Mouse (Mus musculus) ES-E14 (cell line): ENCODE results near the gene Pgk1. TPM values are rescaled to one million over a fixed set of nuclear protein-coding genes. Genes with fewer than 3 reads are reported as not detected.

Experiments
- DNase-seq: peaks from one replicate; pipeline ENCODE4 v3.0.0-alpha.2; 2013; ENCODE audit warnings: low read depth, low spot score
- H3K27ac ChIP-seq: 2 replicates; pipeline ENCODE4 v1.5.1; 2012; ENCODE audit warnings: low read depth, mild to moderate bottlenecking, low read length, moderate library complexity, mixed read lengths; ENCODE audit not compliant: poor library complexity, insufficient read depth, severe bottlenecking
- H3K36me3 ChIP-seq: 2 replicates; pipeline ENCODE4 v1.6.1; 2012; ENCODE audit warnings: mild to moderate bottlenecking, low read length, moderate library complexity, mixed read lengths; ENCODE audit not compliant: control insufficient read depth, poor library complexity, insufficient read depth, severe bottlenecking
- H3K4me1 ChIP-seq, 2 experiments: fragments of 150-350 bp in 1 of 2; sonication (generic) in 1 of 2; 2 replicates each; pipeline ENCODE4 v1.6.1; 2012; ENCODE audit warnings: low read length in 2 of 2, mild to moderate bottlenecking in 1 of 2, mixed read lengths in 1 of 2; ENCODE audit not compliant: control insufficient read depth in 2 of 2, insufficient read depth in 2 of 2, poor library complexity in 1 of 2
- H3K4me3 ChIP-seq, 2 experiments: fragments of 150-350 bp in 1 of 2; sonication (generic) in 1 of 2; 2 replicates each; pipeline ENCODE4 v1.5.1; 2012; ENCODE audit warnings: low read length in 2 of 2, low read depth in 1 of 2, mild to moderate bottlenecking in 1 of 2, mixed read lengths in 1 of 2; ENCODE audit not compliant: insufficient read depth in 1 of 2, poor library complexity in 1 of 2, severe bottlenecking in 1 of 2
- H3K9ac ChIP-seq: 2 replicates; pipeline ENCODE4 v1.6.1; 2012; ENCODE audit warnings: low read depth, mild to moderate bottlenecking, low read length, mixed read lengths; ENCODE audit not compliant: poor library complexity, insufficient read depth, severe bottlenecking
- H3K9me3 ChIP-seq: fragments of 150-350 bp; sonication (generic); 2 replicates; pipeline ENCODE4 v1.6.1; 2012; ENCODE audit warnings: low read depth, mild to moderate bottlenecking, low read length; ENCODE audit not compliant: control insufficient read depth, insufficient read depth
- CHD2 ChIP-seq: IDR thresholded peaks from 2 replicates; pipeline ENCODE4 v1.6.1; 2014; ENCODE audit warnings: mild to moderate bottlenecking, low read depth, low read length, inconsistent platforms
- HCFC1 ChIP-seq: IDR thresholded peaks from 2 replicates; pipeline ENCODE4 v1.6.1; 2012; ENCODE audit warnings: low read length, inconsistent platforms, borderline replicate concordance; ENCODE audit not compliant: insufficient read depth
- MAFK ChIP-seq: IDR thresholded peaks from 2 replicates; pipeline ENCODE4 v1.6.1; 2014; ENCODE audit warnings: mild to moderate bottlenecking, low read depth, low read length, inconsistent platforms; ENCODE audit not compliant: insufficient read depth
- ZC3H11A ChIP-seq: IDR thresholded peaks from 2 replicates; pipeline ENCODE4 v1.6.1; 2012; ENCODE audit warnings: low read depth, mild to moderate bottlenecking, inconsistent platforms, low read length, borderline replicate concordance
- ZNF384 ChIP-seq: IDR thresholded peaks from 2 replicates; pipeline ENCODE4 v1.6.1; 2012; ENCODE audit warnings: low read depth, low read length, inconsistent platforms
- in situ Hi-C, 2 experiments: fragments of 600-800 bp; cut with MboI; formaldehyde crosslinking; loops; one replicate each; pipeline ENCODE4 v1.15.1; 2025; ENCODE audit warnings: low sequenced_read_pairs in 2 of 2, inconsistent platforms in 1 of 2; ENCODE audit not compliant: unreplicated experiment in 2 of 2
- total RNA-seq: library from RNA; depleted of rRNA; stranded (reverse); fragments of 300-350 nt; gene quantifications from 2 replicates; pipeline ENCODE4 v1.2.3, GENCODE M21; 2012

The Pgk1 gene
- total RNA-seq, 1 experiment: 542 TPM

DNA sequence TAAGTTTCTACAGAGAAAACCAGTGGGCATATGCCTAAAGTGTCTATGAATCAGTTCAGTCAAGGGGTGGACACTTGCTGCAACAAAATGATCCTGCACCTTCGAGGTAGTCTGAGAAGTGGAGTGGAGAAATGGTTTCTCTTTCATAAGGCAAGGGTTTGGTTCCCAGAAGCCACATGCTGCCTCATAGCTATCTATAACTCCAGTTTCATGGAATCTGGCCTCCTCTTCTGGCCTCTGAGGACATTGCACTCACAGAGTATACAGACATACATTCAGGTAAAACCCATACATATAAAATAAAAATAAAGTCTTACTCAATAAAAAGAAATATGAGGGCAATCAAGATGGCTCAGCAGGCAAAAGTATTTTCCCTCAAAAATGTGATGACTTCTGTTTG is 21.8 kb upstream of the Pgk1 start:
- H3K27ac ChIP-seq: no peak overlapping the region

GRCm38 (mm10) chrX:106171106-106171852 is 15.6 kb upstream of the Pgk1 start:
- Histone ChIP-seq H3K4me3 (peak overlapping the region; percentile 49 to 59; a peak in 3 of 4 replicates), H3K27ac (no peak overlapping the region), H3K36me3 (no peaks in the 10 kb centered on the region), H3K9me3 (no peaks in the 10 kb centered on the region), H3K4me1 (no peaks in the 10 kb centered on the region), H3K9ac (no peak overlapping the region; the same call in 1 of the 2 replicates)
- peak; percentile 62 for DNase-seq
- in situ Hi-C loops: loop anchor here (10.0 to 25.0 kb wide), 2 partner anchors 134 to 246 kb away; partner anchors contain the start of genes Atp7a (in 1 of the 2) and Atrx (in 1 of the 2)
- peak; percentile 46; the same call in 1 of the 2 replicates for TF ChIP-seq ZC3H11A
- no peak for TF ChIP-seq ZNF384
- TF ChIP-seq HCFC1: no peak

More for the DNA sequence above, 21.8 kb upstream of the Pgk1 start:
- Histone ChIP-seq H3K36me3 (no peaks in the 10 kb centered on the region), H3K4me3 (no peak overlapping the region), H3K9me3 (no peaks in the 10 kb centered on the region), H3K4me1 (no peaks in the 10 kb centered on the region), H3K9ac (no peak overlapping the region)
- TF ChIP-seq CHD2: no peak
- TF ChIP-seq HCFC1: no peak
- TF ChIP-seq ZNF384: no peak
- no peak for TF ChIP-seq ZC3H11A
- no peak for TF ChIP-seq MAFK
- in situ Hi-C loops: loop anchor here (10.0 to 25.0 kb wide), 2 partner anchors 128 to 140 kb away; partner anchors contain the start of gene Atp7a (in 2 of the 2)
- DNase-seq: no peak

GRCm38 (mm10) chrX:106171853-106172154 is 15.1 kb upstream of the Pgk1 start:
- no peak for DNase-seq
- Histone ChIP-seq H3K27ac (no peak overlapping the region), H3K4me3 (peak overlapping the region in 1 of 2 experiments; percentile 59; a peak in 2 of 4 replicates), H3K4me1 (no peaks in the 10 kb centered on the region), H3K9me3 (no peaks in the 10 kb centered on the region), H3K36me3 (no peaks in the 10 kb centered on the region), H3K9ac (no peak overlapping the region)
- TF ChIP-seq CHD2: no peak
- TF ChIP-seq ZNF384: no peak
- no peak for TF ChIP-seq MAFK
- no peak for TF ChIP-seq HCFC1
- TF ChIP-seq ZC3H11A: no peak
- in situ Hi-C loops: loop anchor here (10.0 to 25.0 kb wide), 2 partner anchors 135 to 247 kb away; partner anchors contain the start of genes Atp7a (in 1 of the 2) and Atrx (in 1 of the 2)

DNA sequence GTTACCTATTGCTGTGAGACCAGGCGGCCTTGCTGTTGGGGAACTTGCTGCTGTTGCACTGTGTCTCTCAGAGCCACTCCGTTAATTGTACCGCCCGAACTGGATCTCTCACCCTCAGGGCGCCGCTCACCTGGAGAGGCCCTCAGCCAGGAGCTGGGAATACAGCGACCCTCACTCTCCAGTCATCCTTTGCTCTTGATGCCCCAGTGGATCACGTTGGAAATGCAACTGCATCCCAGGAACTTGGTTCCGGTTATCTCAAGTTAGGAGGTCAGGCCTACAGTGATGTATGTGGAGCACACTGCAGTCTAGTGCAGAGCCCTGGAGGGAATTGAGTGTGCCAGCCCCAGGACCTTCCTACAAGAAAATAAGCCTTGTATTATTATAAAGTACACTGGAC is 10.6 kb upstream of the Pgk1 start:
- H3K36me3 ChIP-seq: no peaks in the 10 kb centered on the region
- no peak overlapping the region for H3K27ac ChIP-seq
- DNase-seq: no peak
- H3K9ac ChIP-seq: no peak overlapping the region
- no peak overlapping the region for H3K4me3 ChIP-seq
- H3K4me1 ChIP-seq: no peaks in the 10 kb centered on the region
- in situ Hi-C loops: loop anchor here in 1 of 2 experiments (10.0 kb wide), 1 partner anchor 252 kb away; the partner anchor contains the start of gene Atrx
- H3K9me3 ChIP-seq: no peaks in the 10 kb centered on the region
- TF ChIP-seq CHD2 (no peak), ZC3H11A (no peak), HCFC1 (no peak), MAFK (no peak), ZNF384 (no peak)
